Mouse (Mus musculus): ENCODE data around the gene Txlnb.

DNA sequence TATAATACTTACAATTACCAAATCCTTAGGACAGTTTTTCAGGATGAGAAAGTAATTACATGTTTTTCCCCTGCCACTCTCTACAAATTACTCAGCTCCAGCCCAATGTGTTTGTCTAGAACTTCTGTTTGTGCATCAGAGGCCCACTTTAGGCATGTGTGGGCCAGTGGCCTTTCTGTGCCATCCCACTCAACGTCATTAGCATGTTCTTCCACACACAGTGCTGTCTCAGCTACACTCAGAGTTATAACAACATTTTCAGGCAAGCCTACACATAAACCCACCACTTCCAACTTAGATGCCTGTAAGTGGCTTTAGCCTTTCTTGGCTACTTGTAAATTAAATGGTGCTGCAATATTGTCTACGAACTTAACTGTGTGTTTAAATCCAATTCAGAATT lies 5.8 kb downstream of the Txlnb start:
- no peak for TF ChIP-seq CTCF (IDR thresholded peaks at IDR 0.05; ENCODE audit: borderline replicate concordance, insufficient read depth, low read depth, low read length)
- no peak for TF ChIP-seq POLR2A (IDR thresholded peaks at IDR 0.05; ENCODE audit: borderline replicate concordance, insufficient read depth, low read length)

All from cerebellum, adult 2 months (tissue).